Mouse (Mus musculus): ENCODE measurements around the gene Rab11fip2. TPM values are rescaled to one million over a fixed set of nuclear protein-coding genes. Genes with fewer than 3 reads are reported as not detected.

Rab11fip2 gene
- 7.2 and 11.1 TPM in 2 replicates for total RNA-seq (2023)

DNA sequence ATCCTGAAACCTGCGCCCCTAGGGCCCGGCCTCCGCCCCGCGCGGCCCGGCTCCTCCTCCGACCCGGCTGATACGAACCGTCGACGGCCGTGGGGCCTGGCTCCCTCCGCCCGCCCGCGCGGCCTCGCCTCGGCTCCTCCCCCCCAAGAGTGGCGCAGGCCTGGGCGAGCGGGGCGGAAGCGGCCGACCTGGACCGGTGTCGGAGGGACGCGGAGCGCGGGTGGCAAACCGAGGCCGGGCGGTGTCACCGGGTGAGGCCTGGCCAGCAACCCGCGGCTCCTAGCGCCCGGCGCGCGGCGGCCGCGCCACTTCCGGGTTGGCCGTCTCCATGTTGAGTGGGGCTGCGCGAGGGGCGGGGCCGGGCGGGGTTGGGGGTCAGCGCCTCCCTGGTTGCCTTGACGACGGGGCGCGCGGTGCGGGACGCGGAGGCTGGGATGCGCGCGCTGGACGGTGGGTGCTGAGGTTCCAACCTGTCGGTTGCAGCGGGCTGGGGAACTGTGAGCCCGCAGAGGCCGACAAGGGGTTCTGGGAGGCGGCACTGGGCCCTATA is at the start of gene Rab11fip2:
TSS of gene Rab11fip2 (minus strand) at position 333 of the 550 bp plus-strand sequence.

